Mouse (Mus musculus): Measurements from ENCODE around the gene Sugct.

GRCm38 (mm10) chr13:17027001-17027400 is 668.4 kb downstream of the Sugct start:
- TF ChIP-seq CTCF (IDR thresholded peaks at IDR 0.05; ENCODE audit: insufficient read depth, low read depth, low read length) (no peak), POLR2A (IDR thresholded peaks at IDR 0.05; ENCODE audit: insufficient read depth, low read depth, low read length) (no peak)
